Mouse (Mus musculus) liver, embryonic 13.5 days (tissue): ENCODE measurements around the gene Prkca. TPM values are rescaled to one million over a fixed set of nuclear protein-coding genes. Genes with fewer than 3 reads are reported as not detected.

ENCODE experiments used
- ATAC-seq: fragments of 200-750 bp; cut with Nextera tagmentation; 2 replicates; pipeline ENCODE4 v1.8.0; 2017; ENCODE audit warnings: low read depth, mild to moderate bottlenecking, moderate number of reproducible peaks, moderate library complexity
- DNase-seq: peaks from one replicate; pipeline ENCODE4 v3.0.0; 2022
- H3K27ac ChIP-seq: fragments of 300-500 bp; sonication (generic); 2 replicates; pipeline ENCODE4 v1.5.1; 2015; ENCODE audit warnings: moderate library complexity, mild to moderate bottlenecking, inconsistent platforms
- H3K27me3 ChIP-seq: fragments of 300-500 bp; sonication (generic); 2 replicates; pipeline ENCODE4 v1.6.1; 2015; ENCODE audit warnings: mild to moderate bottlenecking, inconsistent platforms
- H3K36me3 ChIP-seq: fragments of 300-500 bp; sonication (generic); 2 replicates; pipeline ENCODE4 v1.6.1; 2015; ENCODE audit warnings: mild to moderate bottlenecking, inconsistent platforms
- H3K4me1 ChIP-seq: fragments of 300-500 bp; sonication (generic); replicated peaks from 2 replicates; pipeline ENCODE4 v1.6.1; 2015; ENCODE audit warnings: inconsistent platforms
- H3K4me2 ChIP-seq: fragments of 300-500 bp; sonication (generic); 2 replicates; pipeline ENCODE4 v1.6.1; 2015; ENCODE audit warnings: inconsistent platforms, mild to moderate bottlenecking, moderate library complexity
- H3K4me3 ChIP-seq: fragments of 300-500 bp; sonication (generic); replicated peaks from 2 replicates; pipeline ENCODE4 v1.5.1; 2015; ENCODE audit warnings: mild to moderate bottlenecking, inconsistent platforms
- H3K9ac ChIP-seq: fragments of 300-500 bp; sonication (generic); 2 replicates; pipeline ENCODE4 v1.6.1; 2015; ENCODE audit warnings: mild to moderate bottlenecking, inconsistent platforms
- H3K9me3 ChIP-seq: fragments of 300-500 bp; sonication (generic); replicated peaks from 2 replicates; pipeline ENCODE4 v1.6.1; 2016; ENCODE audit warnings: inconsistent platforms
- WGBS: fragments of 180-500 bp; shearing (Covaris S2); methylation state at CpG from one replicate; pipeline ENCODE4 v1.1.7; 2015; ENCODE audit not compliant: insufficient replicate concordance; 5-methylcytosine and 5-hydroxymethylcytosine counted together
- polyA plus RNA-seq: library from polyadenylated mRNA; unstranded; fragments of >200 nt; fragmentation: Nextera tagmentation; extraction: Ambion mirVana; gene quantifications from 2 replicates; pipeline ENCODE4 v1.2.1, GENCODE M21; 2015

The Prkca gene
- polyA plus RNA-seq, result 1.9 and 4.6 TPM in 2 replicates

DNA sequence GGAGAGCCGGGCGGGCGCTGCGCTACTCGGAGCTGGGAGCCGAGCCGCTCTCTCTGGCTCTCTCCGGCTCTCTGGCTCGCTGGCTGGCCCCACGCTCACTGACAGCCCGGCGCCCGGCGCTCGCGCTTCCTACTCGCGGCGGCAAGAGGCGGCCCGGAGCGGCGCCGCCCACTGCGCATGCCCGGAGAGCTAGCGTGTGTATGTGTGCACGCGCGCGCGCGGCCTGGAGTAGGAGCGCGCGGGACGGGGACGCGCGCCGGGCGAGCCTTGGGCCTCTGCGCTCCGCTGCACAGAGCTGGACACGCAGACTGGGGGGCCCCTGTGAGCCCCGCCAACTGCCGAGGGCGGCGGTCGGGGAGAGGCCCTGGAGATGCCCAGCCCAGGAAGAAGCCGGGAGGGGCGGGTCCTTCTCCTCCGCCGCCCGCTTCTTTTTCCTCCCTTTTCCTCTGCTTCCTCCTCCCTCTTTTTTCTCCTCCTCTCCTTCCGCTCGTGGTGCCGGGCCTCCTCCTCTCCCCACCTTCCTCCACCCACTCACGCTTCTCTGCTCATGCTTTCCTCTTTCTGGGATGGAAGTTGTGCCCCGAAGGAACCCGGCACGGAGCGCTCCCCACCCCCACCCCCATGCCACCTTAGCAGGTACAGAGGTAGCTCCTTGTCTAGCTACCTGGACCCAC, at the start of gene Prkca:
TSS of gene Prkca (minus strand) at position 140 of the 674 bp plus-strand sequence.
- H3K36me3 ChIP-seq, result no peaks in the 10 kb centered on the region
- WGBS, result under 1% methylated on average over 48 of the region's 63 CpGs
- ATAC-seq (peak; percentile 93), DNase-seq (peak; percentile 79)
- peaks cover 27% of the 10 kb centered on the region for H3K4me1 ChIP-seq
- H3K27me3 ChIP-seq, result peaks cover 62% of the 10 kb centered on the region
- peak within 1 kb of the TSS; percentile 72 for H3K4me3 ChIP-seq
- H3K9me3 ChIP-seq, result no peaks in the 10 kb centered on the region
- peak within 1 kb of the TSS; percentile 92 for H3K4me2 ChIP-seq
- peak within 1 kb of the TSS; percentile 74 for H3K9ac ChIP-seq
- H3K27ac ChIP-seq, result no peak within 1 kb of the TSS

DNA sequence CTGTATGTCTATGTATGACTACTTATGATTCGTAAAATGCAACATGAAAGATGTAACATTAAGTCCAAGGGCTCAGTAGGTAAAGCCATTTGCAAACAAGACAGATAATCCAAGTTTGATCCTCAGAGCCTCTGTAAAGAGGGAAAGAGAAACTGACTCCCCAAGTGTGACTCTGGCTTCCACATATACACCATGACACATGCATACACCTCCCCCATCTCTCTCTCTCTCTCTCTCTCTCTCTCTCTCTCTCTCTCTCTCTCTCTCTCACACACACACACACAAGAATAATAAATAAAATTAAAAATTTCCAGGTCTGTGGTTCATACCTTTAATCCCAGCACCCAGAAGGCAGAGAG, 41.9 kb upstream of the Prkca start:
- no peak overlapping the region for H3K27ac ChIP-seq
- no peaks in the 10 kb centered on the region for H3K36me3 ChIP-seq
- H3K27me3 ChIP-seq, result no peaks in the 10 kb centered on the region
- no peak for DNase-seq
- no peaks in the 10 kb centered on the region for H3K4me1 ChIP-seq
- no peaks in the 10 kb centered on the region for H3K9me3 ChIP-seq
- ATAC-seq, result no peak
- WGBS, result 55% methylated on average over 1 of the region's 1 CpGs
- H3K4me3 ChIP-seq, result no peak overlapping the region
- H3K9ac ChIP-seq, result no peak overlapping the region
- H3K4me2 ChIP-seq, result no peak overlapping the region

DNA sequence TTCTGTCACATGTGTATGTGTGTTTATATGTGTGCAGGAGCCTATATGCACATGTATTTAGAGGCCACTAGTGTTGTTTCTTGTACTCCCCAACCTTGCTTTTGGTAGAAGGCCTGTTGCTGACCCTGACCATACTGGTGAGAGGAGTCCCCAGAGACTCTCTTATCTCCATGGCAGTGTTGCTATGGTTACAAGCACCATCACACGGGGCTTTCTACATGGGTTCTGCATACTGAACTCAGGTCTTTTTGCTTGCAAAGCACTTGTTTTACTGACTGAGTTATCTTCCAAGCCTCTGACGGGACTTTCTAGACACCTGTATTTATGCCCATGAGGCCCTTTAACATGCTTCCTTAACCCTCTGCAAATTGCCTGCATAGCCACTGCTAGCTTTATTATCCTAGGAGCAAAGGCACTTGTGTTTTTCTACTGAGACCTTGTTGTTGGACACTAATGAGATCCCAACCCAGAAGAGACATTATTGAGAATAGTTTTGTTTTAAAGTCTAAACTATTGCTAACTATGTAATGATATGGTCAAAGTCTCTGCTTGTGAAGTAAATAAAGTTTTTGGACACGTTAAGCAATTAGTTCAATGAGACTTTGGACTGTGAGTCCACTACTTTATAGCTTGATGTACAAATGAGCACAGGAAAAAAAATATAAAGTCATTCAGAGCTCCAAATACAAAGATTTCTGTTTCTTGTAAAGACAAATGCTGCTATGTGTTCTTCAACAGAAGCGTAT, 41.4 kb upstream of the Prkca start:
- no peak overlapping the region for H3K27ac ChIP-seq
- no peak overlapping the region for H3K9ac ChIP-seq
- no peak overlapping the region for H3K4me2 ChIP-seq
- no peak overlapping the region for H3K4me3 ChIP-seq
- ATAC-seq, result no peak
- 50% methylated on average over 4 of the region's 4 CpGs for WGBS
- H3K27me3 ChIP-seq, result no peaks in the 10 kb centered on the region
- DNase-seq, result no peak
- H3K9me3 ChIP-seq, result no peaks in the 10 kb centered on the region
- no peaks in the 10 kb centered on the region for H3K36me3 ChIP-seq
- H3K4me1 ChIP-seq, result no peaks in the 10 kb centered on the region

DNA sequence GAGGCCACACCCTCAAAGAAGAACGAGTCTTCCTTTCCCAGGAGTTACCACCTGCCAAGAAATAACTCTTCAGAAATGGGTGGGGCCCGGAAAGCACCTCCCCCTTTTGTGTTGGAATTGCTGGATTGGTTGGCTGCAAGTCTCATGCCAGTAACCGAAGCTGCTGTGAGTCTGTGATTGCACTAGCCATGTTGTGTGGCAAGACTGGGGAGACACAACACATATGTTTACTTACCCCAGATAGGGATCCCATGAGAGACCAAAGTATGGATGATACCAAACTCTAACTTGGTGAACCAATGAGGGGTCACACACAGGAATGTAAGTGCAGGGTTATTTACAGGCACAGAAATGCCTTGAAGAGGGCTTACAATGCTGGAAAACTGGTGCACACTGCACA, 38.9 kb upstream of the Prkca start:
- WGBS, result 59% methylated on average over 3 of the region's 3 CpGs
- no peak overlapping the region for H3K9ac ChIP-seq
- H3K27me3 ChIP-seq, result no peaks in the 10 kb centered on the region
- DNase-seq (no peak), ATAC-seq (no peak)
- no peaks in the 10 kb centered on the region for H3K4me1 ChIP-seq
- H3K36me3 ChIP-seq, result no peaks in the 10 kb centered on the region
- no peak overlapping the region for H3K4me3 ChIP-seq
- H3K9me3 ChIP-seq, result no peaks in the 10 kb centered on the region
- no peak overlapping the region for H3K4me2 ChIP-seq
- no peak overlapping the region for H3K27ac ChIP-seq

DNA sequence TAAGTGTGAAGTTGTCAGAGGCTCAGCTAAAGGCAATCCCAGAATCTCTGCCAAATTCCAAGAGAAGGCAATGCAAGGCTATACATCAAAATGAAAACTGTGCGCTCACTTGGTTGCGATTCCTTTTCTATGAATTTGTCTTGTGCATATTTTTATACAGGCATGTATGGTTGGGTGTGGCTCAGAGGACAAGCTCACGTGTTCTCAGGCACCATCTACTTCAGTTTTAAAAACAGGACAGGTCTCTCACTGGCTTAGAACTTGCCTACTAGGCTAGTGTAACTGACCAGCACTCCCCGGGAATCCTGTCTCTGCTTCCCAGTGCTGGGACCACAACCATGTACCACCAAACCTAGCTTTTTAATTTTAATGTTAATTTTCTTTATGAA, 34.6 kb upstream of the Prkca start:
- H3K4me3 ChIP-seq, result no peak overlapping the region
- no peaks in the 10 kb centered on the region for H3K36me3 ChIP-seq
- WGBS, result 58% methylated on average over 4 of the region's 4 CpGs
- no peak for DNase-seq
- no peak for ATAC-seq
- H3K27me3 ChIP-seq, result no peaks in the 10 kb centered on the region; the same call in 1 of the 2 replicates
- H3K4me2 ChIP-seq, result no peak overlapping the region
- H3K9me3 ChIP-seq, result no peaks in the 10 kb centered on the region
- H3K9ac ChIP-seq, result no peak overlapping the region
- H3K27ac ChIP-seq, result no peak overlapping the region
- H3K4me1 ChIP-seq, result no peaks in the 10 kb centered on the region

DNA sequence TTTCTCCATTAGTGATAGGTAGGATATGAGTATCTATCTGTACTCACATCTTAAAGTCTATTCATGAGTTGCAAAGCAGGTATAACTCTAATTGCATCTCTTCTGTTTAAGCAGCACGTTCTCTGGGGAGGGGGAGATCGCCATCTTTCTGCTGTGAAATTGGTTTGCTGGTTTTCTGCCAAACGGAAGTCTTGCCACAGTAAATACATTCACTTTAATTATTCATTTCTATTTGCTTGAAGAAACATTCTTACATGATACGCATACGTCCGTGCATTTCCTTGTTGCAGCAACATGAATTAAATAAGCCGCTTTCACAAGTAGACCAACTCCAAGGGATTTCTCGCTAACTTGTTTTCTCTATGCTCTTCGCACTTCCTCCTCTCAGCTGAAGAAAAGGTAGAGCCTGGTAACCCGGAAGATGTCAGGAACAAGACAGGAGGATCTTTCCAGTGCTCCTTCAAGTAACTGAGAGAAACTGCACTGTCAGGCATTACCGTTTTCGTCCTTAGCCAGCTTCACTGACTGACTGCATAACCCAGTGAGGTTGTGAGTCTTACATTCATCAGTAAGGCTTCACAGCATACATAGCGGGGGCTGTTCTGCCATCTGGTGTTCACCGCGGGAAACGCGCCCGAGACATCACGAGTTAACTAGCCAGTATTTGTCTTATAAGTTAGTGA, 34.1 kb upstream of the Prkca start:
- no peak overlapping the region for H3K9ac ChIP-seq
- no peaks in the 10 kb centered on the region for H3K9me3 ChIP-seq
- H3K4me1 ChIP-seq, result no peaks in the 10 kb centered on the region
- H3K27me3 ChIP-seq, result no peaks in the 10 kb centered on the region; the same call in 1 of the 2 replicates
- H3K4me2 ChIP-seq, result no peak overlapping the region
- DNase-seq, result peak; percentile 45
- H3K4me3 ChIP-seq, result no peak overlapping the region
- H3K36me3 ChIP-seq, result no peaks in the 10 kb centered on the region
- 33% methylated on average over 19 of the region's 19 CpGs for WGBS
- ATAC-seq, result no peak
- no peak overlapping the region for H3K27ac ChIP-seq

DNA sequence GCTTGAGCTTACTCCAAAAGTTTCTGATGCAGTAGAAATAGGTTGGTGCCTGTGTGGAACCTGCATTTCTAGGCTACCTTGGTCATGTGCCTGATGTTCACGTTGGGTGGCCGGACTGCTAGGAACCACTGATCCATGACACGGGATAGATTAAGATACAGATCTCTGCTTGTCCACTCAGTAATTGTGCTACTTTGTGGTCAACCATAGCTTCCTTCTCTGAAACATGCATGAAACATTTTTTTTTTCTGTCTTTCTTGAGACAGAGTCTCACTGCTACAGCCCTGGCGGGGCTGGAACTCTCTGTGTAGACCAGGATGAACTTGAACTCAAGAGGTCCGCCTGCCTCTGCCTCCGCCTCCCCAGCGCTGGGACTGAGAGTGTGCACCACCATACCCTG, 33.1 kb upstream of the Prkca start:
- ATAC-seq, result no peak
- Histone ChIP-seq H3K36me3 (no peaks in the 10 kb centered on the region), H3K9ac (no peak overlapping the region), H3K4me2 (no peak overlapping the region), H3K27me3 (no peaks in the 10 kb centered on the region; the same call in 1 of the 2 replicates), H3K4me1 (no peaks in the 10 kb centered on the region), H3K9me3 (no peaks in the 10 kb centered on the region), H3K27ac (no peak overlapping the region), H3K4me3 (no peak overlapping the region)
- 64% methylated on average over 7 of the region's 7 CpGs for WGBS
- DNase-seq, result no peak

DNA sequence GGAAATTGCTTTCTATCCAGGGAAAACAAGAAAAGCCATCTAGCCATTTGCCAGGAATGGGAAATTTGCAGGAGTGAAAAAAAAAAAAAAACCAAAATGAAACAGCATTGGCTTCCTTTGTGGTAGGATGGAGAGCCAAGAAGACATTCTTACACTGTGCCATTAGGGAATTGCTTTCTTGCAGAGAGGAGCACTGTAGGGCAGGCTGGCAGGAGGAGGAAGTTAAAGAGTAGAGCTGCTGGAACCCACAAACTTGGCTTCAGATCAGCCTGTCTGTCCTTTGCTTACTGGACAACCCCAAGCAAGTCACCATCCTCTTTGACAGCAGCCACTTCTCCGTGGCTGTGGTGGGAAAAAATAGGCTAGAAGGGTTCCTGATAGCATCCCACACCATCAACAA, 23.3 kb upstream of the Prkca start:
- Histone ChIP-seq H3K4me2 (no peak overlapping the region), H3K9ac (no peak overlapping the region)
- 15% methylated on average over 1 of the region's 1 CpGs for WGBS

DNA sequence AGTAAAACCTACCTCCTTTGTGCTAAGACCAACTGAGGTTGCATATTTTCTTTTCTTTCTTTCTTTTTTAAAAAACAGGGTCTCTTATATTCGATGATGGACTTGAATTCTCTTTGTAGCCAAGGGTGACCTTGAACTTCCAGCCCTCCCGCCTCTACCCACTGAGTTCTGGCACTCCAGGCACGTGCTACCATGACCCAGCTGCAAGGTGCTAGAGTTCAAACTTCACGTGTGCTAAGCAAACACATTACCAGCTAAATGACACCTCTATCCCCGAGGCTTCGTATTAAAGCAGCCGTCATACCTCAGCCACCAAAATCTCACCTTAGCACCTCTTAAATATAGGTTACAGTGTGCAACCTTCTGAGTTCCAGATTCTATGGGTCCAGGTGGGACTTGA, 21.9 kb upstream of the Prkca start:
- Histone ChIP-seq H3K27ac (no peak overlapping the region), H3K9me3 (no peaks in the 10 kb centered on the region), H3K4me3 (no peak overlapping the region), H3K27me3 (no peaks in the 10 kb centered on the region), H3K9ac (no peak overlapping the region), H3K36me3 (no peaks in the 10 kb centered on the region), H3K4me2 (no peak overlapping the region), H3K4me1 (peaks cover 4% of the 10 kb centered on the region)
- 49% methylated on average over 7 of the region's 7 CpGs for WGBS
- DNase-seq, result no peak
- no peak for ATAC-seq

More for the DNA sequence above, 23.3 kb upstream of the Prkca start:
- no peaks in the 10 kb centered on the region for H3K4me1 ChIP-seq
- no peaks in the 10 kb centered on the region for H3K9me3 ChIP-seq
- no peak overlapping the region for H3K27ac ChIP-seq
- no peak overlapping the region for H3K4me3 ChIP-seq
- DNase-seq (no peak), ATAC-seq (no peak)
- H3K36me3 ChIP-seq, result no peaks in the 10 kb centered on the region
- 0 out of 2 replicates have a peak, but pooled peaks cover 3% of the 10 kb centered on the region for H3K27me3 ChIP-seq

DNA sequence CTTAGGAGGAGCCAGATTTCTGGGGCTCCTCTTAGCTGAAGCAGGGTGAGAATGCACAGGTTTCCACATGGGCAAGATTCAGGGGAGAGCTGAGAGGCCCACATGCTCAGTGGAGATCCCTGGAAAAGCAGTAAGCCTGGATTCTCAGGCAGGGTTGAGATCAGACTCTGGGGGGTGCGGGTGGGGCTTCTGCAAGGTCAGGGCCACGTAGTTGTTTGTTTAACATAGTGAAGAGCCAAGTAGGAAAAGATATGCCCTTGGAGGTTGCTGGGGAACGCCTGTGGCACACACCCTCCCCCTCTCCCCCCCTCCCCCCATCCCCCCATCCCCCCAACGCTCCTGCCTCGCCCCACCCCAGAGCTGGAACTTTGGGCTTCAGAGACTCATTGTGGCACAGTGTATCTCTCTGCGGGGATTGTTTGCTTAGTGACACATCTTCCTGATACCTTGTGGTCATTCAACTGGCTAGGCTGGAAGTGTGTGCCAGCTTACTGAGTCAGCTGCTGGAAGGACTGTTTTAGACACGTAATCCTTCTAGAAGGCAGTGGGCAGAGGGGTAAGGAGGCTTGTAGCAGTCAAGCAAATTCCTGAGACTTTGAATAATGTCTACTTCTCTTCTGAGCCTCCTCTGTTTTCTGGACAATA, 21.3 kb upstream of the Prkca start:
- no peak overlapping the region for H3K27ac ChIP-seq
- no peaks in the 10 kb centered on the region for H3K27me3 ChIP-seq
- DNase-seq, result no peak
- H3K36me3 ChIP-seq, result no peaks in the 10 kb centered on the region
- H3K4me2 ChIP-seq, result no peak overlapping the region
- H3K4me3 ChIP-seq, result no peak overlapping the region
- H3K9me3 ChIP-seq, result no peaks in the 10 kb centered on the region
- WGBS, result 42% methylated on average over 7 of the region's 7 CpGs
- H3K9ac ChIP-seq, result no peak overlapping the region
- no peak for ATAC-seq
- H3K4me1 ChIP-seq, result peaks cover 5% of the 10 kb centered on the region

DNA sequence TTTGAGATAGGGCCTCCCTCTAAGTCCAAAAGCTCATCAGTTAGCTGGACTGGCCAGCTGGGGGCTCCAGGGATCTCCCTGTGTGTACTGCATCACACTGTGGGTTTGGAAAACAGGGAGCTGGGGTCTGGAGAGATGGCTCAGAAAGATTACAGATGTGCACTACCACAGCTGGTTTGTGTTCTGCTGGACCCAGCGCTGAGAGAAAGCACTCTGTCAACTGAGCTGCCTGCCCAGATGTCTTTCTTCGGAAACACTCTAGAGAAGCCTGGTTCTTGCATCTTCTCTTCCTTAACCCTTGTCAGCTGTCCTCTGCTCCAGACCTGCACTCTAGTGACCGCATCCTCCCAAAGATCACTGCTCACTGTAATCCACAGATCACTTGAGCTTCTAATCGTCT, 20.3 kb upstream of the Prkca start:
- H3K9me3 ChIP-seq, result no peaks in the 10 kb centered on the region
- H3K4me1 ChIP-seq, result peaks cover 5% of the 10 kb centered on the region
- 70% methylated on average over 4 of the region's 4 CpGs for WGBS
- H3K4me3 ChIP-seq, result no peak overlapping the region
- DNase-seq (no peak), ATAC-seq (no peak)
- no peak overlapping the region for H3K4me2 ChIP-seq
- H3K9ac ChIP-seq, result no peak overlapping the region
- H3K36me3 ChIP-seq, result no peaks in the 10 kb centered on the region
- no peaks in the 10 kb centered on the region for H3K27me3 ChIP-seq
- H3K27ac ChIP-seq, result no peak overlapping the region
